Mouse (Mus musculus) macrophage (primary cell): ENCODE results near the gene Agfg2. TPM values are rescaled to one million over a fixed set of nuclear protein-coding genes. Genes with fewer than 3 reads are reported as not detected.
"Not testable (repeated sequence)": the region's sequence is repeated elsewhere in the genome, so short reads cannot be mapped to it uniquely, and the experiment has no call there.

Source experiments
- H3K27ac ChIP-seq: fragments of 350-480 bp; formaldehyde crosslinking; 2 replicates; pipeline ENCODE4 v1.9.0; 2021
- H3K36me3 ChIP-seq: fragments of 350-480 bp; formaldehyde crosslinking; 2 replicates; pipeline ENCODE4 v1.9.0; 2021; ENCODE audit errors: inconsistent target
- H3K4me3 ChIP-seq: fragments of 350-480 bp; formaldehyde crosslinking; 2 replicates; pipeline ENCODE4 v1.9.0; 2021; ENCODE audit errors: inconsistent target
- H3K79me2 ChIP-seq: fragments of 350-480 bp; formaldehyde crosslinking; 2 replicates; pipeline ENCODE4 v1.9.0; 2021; ENCODE audit errors: inconsistent target
- WGBS: methylation state at CpG from one replicate; pipeline ENCODE4 v1.1.7; 2026; ENCODE audit warnings: inconsistent platforms; ENCODE audit not compliant: missing documents; 5-methylcytosine and 5-hydroxymethylcytosine counted together
- polyA plus RNA-seq: library from polyadenylated mRNA; stranded (reverse); fragments of 250-400 nt; gene quantifications from 3 replicates; pipeline ENCODE4 v1.2.4, GENCODE M21; 2018; ENCODE audit warnings: inconsistent platforms
- total RNA-seq, 78 experiments: library from RNA; depleted of rRNA; stranded (reverse); fragments of 250-400 nt; gene quantifications; 1 replicate in 9 of 78; 2 replicates in 24 of 78; 3 replicates in 43 of 78; 4 replicates in 2 of 78; pipeline ENCODE4 v1.2.4; 2018; ENCODE audit warnings: inconsistent platforms in 56 of 78

Agfg2 gene
- total RNA-seq (2018; cell fraction: chromatin; rRNA removed) = 10 to 100 TPM in 16 of 26 experiments, 1 to 10 TPM in 10; 2.1 to 36.8 (median 14.3) TPM
- 10 to 100 TPM in 25 of 26 experiments, 1 to 10 TPM in 1; 10.0 to 23.1 (median 18.9) TPM for total RNA-seq (2018; cell fraction: cytosol; rRNA removed)
- total RNA-seq (2018; cell fraction: nucleus; rRNA removed) = 10 to 100 TPM in 17 of 26 experiments, 1 to 10 TPM in 9; 5.9 to 45.8 (median 13.1) TPM
- polyA plus RNA-seq = 12.1 to 28.4 TPM (median 17.8 TPM) in 3 replicates

DNA sequence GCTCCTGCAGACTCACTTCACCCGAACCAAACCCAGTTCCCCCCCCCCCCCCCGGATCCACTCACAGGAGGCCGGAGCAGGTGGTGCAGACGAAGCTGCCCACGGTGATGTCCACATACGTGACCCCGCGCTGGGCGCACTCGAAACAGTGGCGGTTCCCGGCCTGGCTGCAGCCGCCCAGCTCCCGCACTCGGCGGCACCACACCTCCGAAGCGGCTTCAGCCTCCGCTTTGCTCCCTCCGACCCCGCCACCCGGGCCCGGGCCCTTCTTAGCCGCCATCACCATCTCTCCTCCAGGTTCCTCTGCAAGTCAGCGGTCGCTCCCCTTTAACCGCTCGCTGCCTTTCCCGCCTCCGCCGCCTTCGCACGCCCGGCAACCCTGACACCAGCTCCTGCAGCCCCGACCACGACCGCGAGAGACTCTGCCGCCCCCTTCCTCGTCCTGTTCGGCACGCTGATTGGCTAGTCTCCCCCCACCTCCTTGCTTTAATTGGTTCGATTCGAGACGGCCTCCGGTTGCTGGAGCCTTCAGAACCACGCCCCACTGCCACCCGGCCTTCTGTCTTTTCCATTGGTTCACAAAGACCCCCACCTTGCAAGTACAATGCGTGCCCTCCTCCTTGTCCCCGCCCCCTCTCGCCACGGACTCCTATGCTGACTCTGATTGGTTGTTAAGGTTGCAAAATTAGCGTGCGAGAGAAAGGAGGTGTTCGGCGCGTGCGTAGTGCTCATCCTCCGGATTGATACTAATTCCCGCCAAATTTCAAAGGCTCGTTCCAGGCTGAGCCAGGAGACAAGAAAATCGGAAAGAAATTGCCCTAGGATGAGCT lies at the start of gene Agfg2:
Gene Agfg2 (minus strand): TSS at position 433 of the 830 bp plus-strand sequence.
- H3K79me2 ChIP-seq = peaks cover 42% of the 10 kb centered on the region
- H3K4me3 ChIP-seq = peak within 1 kb of the TSS; percentile 68
- H3K36me3 ChIP-seq = no peaks in the 10 kb centered on the region
- 3% methylated on average over 52 of the region's 62 CpGs for WGBS
- peak within 1 kb of the TSS; percentile 63 for H3K27ac ChIP-seq

DNA sequence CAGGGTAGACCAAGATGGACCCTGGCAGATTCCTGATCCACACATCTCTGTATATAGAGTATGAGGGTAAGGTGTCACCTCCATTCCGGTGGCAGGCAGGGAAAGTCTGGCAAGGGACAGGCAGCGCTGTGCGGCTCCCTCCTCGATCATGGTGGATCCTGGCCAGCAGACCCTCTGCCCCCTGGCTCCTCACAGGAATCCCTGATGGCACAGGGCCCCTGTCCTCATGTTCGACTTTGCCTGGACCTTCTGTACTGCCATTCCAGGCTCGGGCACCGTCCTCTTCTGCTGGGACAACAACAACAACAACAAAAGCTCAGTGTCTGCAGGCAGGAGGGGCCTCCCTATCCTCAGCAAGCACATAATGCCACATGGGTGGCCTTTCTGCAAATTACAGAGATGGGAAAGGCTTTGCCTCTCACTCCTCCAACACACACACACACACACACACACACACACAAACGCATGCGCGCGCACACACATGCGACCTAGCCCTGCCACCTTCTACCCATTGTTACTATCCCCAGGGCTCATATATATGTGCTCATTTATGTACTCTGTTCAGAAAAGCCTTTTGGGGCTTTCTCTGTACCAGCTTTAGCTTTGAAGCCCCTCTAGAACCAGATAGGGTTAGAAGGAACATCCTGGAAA lies 49.2 kb upstream of the Agfg2 start:
- H3K27ac ChIP-seq = no peak overlapping the region
- H3K79me2 ChIP-seq = no peaks in the 10 kb centered on the region
- no peaks in the 10 kb centered on the region for H3K36me3 ChIP-seq
- WGBS = 95% methylated on average over 12 of the region's 12 CpGs
- no peak overlapping the region for H3K4me3 ChIP-seq

DNA sequence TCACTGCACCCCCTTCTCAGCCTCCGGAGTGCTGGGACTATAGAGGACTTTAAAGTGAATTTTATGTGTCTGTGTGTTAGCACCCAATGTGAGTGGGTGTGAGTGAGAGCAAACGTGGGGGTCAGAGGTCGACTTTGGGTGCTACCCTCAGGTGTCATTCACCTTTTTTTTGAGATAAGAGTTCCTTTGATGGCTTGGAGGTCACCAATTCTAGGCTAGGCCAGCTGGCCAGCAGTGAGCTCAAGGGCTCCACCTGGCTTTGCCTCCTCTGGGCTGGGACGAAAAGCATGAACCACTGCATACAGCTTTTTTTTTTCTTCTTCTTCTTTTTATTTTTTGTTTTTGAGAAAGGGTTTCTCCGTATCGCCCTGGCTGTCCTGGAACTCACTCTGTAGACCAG lies 42.2 kb upstream of the Agfg2 start:
- no peaks in the 10 kb centered on the region for H3K79me2 ChIP-seq
- no peaks in the 10 kb centered on the region for H3K36me3 ChIP-seq
- WGBS = 84% methylated on average over 6 of the region's 6 CpGs
- H3K27ac ChIP-seq = no peak overlapping the region
- no peak overlapping the region for H3K4me3 ChIP-seq

DNA sequence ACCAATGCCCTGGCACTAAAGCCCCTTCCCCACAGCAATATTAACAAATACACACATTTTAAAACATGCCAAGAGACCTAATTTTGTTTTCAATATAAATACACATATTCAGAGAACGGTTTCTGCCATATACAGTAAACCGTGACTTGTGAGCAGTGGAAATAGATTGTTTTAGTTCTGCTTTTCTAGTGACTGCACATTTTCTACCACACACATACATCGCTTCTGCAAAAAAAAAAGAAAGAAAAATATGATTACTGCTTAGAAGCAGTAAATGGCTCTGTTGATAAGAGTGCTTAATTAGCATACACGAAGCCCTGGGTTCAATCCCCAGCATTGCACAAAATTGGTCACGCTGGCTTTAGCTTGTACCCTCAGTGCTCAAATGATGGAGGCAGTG lies 39.3 kb upstream of the Agfg2 start:
- no peak overlapping the region for H3K4me3 ChIP-seq
- no peaks in the 10 kb centered on the region for H3K36me3 ChIP-seq
- no peak overlapping the region for H3K27ac ChIP-seq
- no peaks in the 10 kb centered on the region for H3K79me2 ChIP-seq
- WGBS = 18% methylated on average over 4 of the region's 5 CpGs

DNA sequence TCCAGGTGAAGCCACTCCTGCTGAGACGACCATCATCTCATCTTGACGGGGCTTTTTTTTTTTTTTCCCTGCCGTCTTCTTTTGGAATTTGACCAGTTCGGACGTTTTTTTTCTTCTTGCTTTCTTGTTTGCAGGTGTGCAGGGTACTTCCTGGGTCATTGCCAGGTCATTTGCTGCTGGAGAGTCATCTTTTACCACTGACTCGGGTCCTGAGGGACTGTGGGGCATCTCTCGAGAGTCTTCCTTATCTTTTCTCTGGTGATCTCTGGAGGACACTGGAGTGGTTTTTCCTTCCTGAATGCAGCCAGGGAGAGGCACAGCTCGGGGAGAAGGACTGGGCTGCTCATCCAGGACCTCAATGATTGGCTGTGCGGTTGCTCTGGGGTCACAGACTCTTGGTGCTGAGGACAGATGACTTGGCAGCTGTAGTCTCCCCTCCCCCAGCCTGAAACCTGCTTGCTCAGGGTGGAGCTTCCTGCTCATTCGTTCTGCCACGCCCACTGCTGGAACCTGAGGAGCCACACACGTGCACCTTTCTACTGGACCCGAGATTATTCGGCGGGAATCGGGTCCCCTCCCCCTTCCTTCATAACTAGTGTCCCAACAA lies 36.1 kb upstream of the Agfg2 start:
- H3K4me3 ChIP-seq, H3K27ac ChIP-seq, H3K36me3 ChIP-seq, H3K79me2 ChIP-seq: not testable (repeated sequence)
- WGBS = 35% methylated on average over 8 of the region's 16 CpGs

DNA sequence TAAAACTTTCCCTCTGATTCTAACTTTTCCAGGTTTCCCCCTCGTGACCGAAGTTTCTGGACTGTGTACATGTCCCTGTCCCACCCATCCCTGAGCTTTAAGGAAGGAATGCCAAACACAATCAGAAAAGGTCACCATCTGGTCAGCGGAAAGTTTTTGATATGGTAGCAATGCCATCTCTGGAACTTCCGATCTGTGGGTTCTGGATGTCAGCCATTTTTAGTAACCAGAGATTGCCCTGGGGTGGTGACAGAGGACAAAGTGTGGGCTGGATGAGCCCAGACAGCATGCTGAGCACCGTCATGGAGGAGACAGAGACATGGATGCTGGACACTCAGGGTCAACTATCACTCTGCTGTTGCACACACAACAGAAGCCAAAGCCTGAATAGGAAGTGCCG lies 34.6 kb upstream of the Agfg2 start:
- Histone ChIP-seq H3K79me2 (no peaks in the 10 kb centered on the region), H3K4me3 (no peak overlapping the region), H3K27ac (no peak overlapping the region), H3K36me3 (no peaks in the 10 kb centered on the region)
- WGBS = 75% methylated on average over 6 of the region's 6 CpGs

DNA sequence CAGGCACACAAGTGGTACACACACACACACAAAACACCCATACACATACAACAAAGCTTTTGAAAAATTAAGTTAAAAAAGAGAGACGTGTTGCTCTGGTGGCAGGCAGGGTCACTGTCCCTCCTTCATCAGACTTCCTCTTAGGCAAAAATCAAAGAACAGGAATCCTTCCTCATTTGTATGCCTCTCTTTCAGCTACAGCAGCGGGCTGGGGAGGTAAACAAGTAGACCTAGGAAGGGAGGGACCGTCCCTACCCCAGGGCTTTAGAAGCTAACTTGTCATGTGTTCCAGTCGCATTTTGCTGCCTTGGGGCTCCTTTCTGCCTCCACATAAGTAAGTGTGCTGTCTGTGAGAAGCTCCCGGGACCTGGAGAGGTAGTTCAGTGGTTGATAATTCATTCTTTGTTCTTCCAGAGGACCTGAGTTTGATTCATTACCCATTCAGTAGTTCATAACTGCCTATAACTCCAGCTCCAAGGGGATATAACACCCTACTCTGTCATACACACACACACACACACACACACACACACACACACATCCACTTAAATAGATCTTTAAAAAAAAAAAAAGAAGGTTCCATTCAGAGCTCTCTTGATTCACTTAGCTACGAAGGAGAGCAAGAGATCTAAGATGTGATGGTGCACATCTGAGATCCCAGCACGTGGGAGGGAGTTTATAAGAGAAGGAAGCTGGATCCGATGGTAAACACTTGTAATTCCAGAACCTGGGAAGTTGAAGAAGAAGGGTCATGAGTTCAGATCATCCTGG lies 33.7 kb upstream of the Agfg2 start:
- 44% methylated on average over 8 of the region's 8 CpGs for WGBS
- Histone ChIP-seq H3K36me3 (no peaks in the 10 kb centered on the region), H3K27ac (0 out of 2 replicates have a peak overlapping the region, but pooled peaks have one; percentile 15), H3K79me2 (no peaks in the 10 kb centered on the region), H3K4me3 (no peak overlapping the region)

DNA sequence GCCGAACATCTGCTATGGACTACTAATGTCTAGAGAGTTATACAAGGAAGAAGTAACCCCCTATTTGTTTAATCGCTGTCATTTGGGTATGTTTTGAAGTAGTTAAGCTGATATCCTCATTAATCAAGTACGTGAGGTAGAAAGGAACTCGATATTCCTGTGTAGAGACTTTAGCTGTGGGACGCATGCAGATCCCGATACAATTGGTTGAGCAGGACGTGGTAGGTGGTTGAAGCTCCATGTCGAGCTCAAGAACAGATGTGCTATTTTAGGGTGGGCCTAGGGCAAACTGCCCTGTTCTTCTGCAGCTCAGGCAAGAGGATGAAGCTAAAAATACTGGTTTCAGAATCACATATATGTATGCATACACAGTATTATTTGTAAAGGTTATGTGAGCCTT lies 31.2 kb upstream of the Agfg2 start:
- Histone ChIP-seq H3K27ac (no peak overlapping the region), H3K79me2 (no peaks in the 10 kb centered on the region), H3K36me3 (no peaks in the 10 kb centered on the region), H3K4me3 (no peak overlapping the region)
- WGBS = 85% methylated on average over 8 of the region's 8 CpGs

DNA sequence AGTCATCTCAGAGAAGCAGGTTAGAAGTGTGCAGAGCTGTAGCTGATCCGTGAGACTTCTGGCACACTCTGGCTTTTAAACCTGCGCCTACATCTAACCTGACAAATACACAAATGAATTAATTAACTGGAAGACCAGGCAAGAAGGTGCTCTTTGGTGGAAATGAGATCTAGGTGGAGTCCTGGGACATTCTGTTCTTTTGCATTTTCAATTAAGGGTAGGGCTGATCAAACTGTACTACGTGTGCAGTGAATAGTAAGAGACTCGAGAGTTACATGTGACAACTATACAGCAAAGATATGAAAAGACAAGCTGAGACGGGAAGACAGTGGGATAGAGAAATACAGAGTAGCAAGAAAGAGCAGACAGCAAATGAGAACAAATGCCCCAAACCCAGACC lies 28.9 kb upstream of the Agfg2 start:
- no peaks in the 10 kb centered on the region for H3K36me3 ChIP-seq
- H3K4me3 ChIP-seq = no peak overlapping the region
- no peak overlapping the region for H3K27ac ChIP-seq
- H3K79me2 ChIP-seq = no peaks in the 10 kb centered on the region
- WGBS = 98% methylated on average over 5 of the region's 5 CpGs

DNA sequence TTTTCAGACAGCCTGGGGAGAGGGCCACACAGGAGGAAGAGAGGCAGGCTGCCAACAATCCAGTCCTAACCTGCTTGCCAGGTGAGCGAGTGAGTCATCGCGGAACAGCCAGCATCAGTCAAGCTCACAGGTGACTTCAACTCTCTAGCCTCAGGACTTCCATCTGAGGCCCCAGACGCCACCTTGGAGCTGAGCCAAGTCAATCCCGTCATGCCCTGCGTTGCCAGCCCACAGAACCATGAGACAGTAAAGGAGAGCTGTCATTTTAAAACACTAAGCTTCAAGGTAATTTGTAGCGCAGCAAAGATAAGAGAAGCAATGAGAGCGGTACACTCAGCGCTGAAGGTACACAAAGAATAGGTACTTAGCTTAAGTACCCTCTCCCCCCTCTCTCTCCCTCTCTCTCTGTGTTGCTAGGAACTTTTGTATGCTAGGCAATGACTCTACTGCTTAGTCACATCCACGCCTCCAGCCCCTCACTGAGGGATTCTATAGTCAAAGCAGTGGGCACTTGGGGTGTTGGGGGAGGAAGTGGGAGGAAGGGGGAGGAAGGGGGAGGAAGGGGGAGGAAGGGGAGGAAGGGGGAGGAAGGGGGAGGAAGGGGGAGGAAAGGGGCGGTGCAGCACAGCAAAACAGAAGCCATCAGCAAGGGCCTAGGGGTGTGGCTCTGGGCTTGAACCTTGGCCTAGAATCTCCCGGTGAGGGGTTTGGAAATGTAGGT lies 22.5 kb upstream of the Agfg2 start:
- Histone ChIP-seq H3K4me3 (no peak overlapping the region), H3K79me2 (no peaks in the 10 kb centered on the region), H3K27ac (peak overlapping the region; percentile 76), H3K36me3 (no peaks in the 10 kb centered on the region)
- WGBS = 11% methylated on average over 12 of the region's 12 CpGs

DNA sequence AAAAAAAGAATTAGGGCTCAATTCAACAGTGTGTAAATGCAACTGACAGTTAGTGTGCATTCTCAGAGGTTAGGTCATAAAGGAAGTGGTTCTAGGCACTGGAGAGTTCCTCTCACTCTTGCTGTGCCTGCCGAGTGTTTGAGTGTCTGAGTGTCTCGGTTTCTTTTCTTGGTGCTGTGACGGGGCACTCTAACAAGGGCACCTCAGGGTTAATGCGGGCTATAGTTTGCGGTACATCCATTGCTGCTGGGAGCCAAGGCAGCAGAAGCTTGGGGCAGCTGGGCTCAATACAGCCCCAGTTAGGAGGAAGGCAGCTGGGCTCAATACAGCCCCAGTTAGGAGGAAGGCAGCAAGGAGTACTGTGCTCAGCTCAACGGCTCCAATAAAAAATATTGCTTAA lies 20.7 kb upstream of the Agfg2 start:
- 2% methylated on average over 6 of the region's 6 CpGs for WGBS
- Histone ChIP-seq H3K27ac (peak overlapping the region; percentile 76), H3K79me2 (no peaks in the 10 kb centered on the region), H3K36me3 (no peaks in the 10 kb centered on the region), H3K4me3 (peak overlapping the region; percentile 17; the same call in 1 of the 2 replicates)

DNA sequence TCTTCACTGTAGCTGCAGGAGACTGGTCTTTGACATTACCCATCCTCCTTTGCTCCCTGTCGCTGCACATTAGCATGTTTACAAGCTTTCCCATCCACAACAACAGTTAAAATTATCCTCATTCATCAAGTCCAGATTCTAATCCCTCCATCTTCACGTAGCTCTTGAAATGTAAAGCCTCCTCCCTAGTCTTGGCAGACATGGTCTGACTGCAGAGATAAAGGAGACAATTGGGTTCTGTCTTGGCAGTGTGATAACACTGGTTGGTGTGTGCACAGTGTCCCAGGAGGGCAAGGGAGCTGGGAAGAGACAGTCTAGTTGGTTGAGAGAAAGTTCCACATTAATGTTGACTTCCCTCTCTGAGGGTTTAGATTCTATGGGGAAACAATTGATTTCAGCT lies 15.3 kb upstream of the Agfg2 start:
- 85% methylated on average over 2 of the region's 2 CpGs for WGBS
- no peaks in the 10 kb centered on the region for H3K36me3 ChIP-seq
- no peaks in the 10 kb centered on the region for H3K79me2 ChIP-seq
- H3K4me3 ChIP-seq = no peak overlapping the region
- no peak overlapping the region for H3K27ac ChIP-seq

DNA sequence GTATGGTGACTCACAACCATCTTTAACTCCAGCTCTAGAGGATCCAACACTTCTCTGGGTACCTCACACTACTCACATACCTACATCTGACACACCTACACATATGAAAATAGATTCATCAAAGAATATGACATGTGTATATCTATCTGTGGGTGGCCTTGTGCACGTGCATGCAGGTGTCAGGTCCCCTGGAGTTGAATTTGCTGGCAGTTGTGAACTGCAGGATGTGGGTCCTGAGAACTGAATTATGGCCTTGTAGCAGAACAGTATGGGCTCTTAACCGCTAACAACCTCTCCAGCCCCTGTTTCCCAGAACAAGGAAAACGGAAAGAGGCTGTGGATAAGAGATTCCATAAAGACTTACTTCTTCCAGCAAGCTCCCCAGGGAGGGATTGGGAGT lies 14.6 kb upstream of the Agfg2 start:
- H3K27ac ChIP-seq = no peak overlapping the region
- H3K79me2 ChIP-seq = no peaks in the 10 kb centered on the region
- no peaks in the 10 kb centered on the region for H3K36me3 ChIP-seq
- WGBS = 88% methylated on average over 3 of the region's 3 CpGs
- H3K4me3 ChIP-seq = no peak overlapping the region

DNA sequence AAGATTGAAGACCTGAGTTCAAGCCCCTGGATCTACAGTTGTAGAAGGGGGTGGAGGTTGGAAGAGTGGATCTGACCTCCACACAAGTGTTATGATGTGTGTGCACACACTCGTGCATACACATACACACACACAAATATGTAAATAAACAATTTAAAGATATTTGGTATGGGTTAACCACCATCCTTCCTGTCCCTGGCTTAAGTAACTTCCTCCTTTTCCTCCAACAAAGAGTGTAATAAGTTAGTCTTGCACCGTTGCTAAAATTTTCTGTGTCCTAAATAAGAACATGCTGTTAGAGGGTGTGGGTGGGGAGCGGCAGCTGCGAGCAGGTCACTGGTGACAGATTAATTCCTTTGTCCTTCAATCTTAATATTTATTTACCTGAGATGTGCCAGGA lies 11.4 kb upstream of the Agfg2 start:
- WGBS = 2% methylated on average over 4 of the region's 4 CpGs
- Histone ChIP-seq H3K27ac (no peak overlapping the region), H3K36me3 (no peaks in the 10 kb centered on the region)

More for the DNA sequence above, 11.4 kb upstream of the Agfg2 start:
- H3K79me2 ChIP-seq = no peaks in the 10 kb centered on the region
- no peak overlapping the region for H3K4me3 ChIP-seq
